Mouse (Mus musculus) layer of hippocampus, postnatal 10 days (tissue): ENCODE measurements at regions not wholly inside any gene's neighbourhood (a gene's known extent, or its start where the extent isn't known, plus 50 kb on each side); places are given as distances from the start of the nearest gene placed in this dataset.

ENCODE experiments used
- DNase-seq, 2 experiments: peaks; one replicate each; pipeline ENCODE4 v3.0.0; 2021; ENCODE audit warnings: low spot score in 2 of 2

DNA sequence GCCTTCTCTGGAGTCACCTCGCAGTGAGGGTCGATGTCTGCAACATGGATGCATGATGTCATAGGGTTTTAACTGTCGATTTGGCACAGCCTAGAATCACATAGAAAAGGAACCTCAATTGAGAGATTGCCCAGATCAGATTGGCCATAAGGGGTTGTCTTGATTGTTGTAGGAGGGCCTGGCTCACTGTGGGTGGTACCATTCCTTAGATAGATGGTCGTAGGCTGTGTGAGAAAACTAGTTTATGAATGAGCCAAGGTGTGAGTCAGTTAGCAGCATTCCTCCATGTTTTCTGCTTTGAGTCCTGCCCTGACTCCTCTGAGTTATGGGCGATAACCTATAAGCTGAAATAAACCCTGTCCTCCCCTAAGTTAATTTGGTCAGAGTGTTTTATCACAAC lies 343.9 kb downstream of the Phkb start:
- no peak for DNase-seq

DNA sequence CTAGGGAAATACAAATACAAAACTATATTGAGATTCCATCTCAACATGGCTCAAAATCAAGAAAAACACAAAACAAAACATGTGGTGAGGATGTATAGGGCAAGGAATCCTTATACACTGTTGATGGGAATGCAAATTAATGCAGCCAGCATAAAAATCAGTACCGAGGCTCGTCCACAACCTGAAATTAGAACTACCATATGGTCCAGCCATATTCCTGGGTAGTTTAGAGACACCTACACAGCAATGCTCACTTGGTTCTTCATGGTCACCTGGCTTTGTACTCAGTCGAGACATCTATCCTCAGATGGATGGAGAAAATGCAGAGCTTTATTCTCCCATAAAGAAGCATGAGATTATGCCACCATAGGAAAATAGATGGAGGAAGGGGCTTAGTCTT lies 340.0 kb downstream of the Phkb start:
- no peak for DNase-seq

DNA sequence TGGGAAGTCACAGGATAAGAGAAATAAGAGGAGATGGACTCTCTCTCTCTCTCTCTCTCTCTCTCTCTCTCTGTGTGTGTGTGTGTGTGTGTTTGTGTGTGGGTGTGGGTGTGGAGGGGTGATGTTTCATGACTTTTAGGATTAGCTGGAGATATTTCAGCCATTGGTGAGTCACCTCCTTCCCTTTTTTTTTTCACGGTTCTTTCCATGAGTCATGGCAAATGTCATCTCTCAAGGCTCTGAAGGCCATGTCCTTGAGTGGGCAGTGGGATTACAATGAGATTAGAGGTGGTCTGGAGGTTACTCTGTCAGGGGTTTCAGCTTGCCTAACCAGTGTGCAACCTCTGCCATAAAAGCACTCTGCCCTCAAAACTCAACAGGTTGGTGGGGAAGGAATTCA lies 329.3 kb downstream of the Phkb start:
- DNase-seq = no peak

DNA sequence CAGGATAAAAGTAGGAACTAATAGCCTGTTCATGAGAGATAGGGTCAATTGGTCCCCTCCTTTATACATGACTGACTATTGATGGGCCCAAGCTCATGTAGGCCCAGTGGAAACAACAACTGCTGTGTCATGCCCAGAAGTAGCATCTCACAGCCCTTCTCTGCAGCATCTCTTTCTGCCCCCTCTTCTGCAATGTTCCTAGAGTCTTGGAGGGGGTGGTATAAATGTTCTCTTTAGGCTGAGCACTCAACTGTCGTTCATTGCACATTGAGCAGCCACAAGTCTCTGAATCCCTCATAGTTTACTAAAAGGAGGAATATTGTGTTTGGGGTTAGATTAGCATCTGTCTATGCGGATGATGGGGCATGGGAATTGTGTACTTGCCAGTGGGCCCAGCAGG lies 324.1 kb downstream of the Phkb start:
- DNase-seq = no peak

DNA sequence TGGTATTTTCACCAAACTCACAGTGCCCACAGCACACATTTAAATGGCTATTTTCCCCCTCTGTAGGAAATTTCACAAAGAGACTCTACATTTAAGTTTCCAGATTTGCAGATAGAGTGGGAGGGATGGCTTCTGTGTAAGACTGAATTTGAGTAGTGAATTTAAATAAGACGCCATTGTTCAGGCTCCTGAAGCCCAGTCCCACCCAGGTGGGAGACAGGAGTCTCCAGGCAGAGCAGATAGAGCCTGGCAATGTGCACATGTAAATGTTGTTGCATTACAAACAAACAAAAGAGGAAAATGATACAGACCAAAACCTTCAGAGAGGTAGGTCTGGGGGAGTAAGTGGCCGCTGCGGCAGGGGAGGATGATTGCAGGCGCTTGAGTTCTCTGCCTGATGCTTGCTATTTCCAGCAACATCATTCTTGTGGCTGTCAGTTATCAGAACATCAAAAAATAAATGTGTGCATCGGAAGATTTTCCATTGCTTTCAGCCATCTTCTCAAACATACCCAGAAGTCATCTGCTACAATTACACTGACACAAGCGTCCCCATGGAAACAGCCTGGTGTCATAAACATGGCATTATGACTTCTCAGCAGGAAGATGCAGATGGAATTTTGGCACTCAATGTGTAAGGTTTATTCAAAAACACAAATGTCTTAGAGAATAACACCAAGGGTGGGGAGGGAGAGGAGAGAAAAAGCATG lies 318.5 kb downstream of the Phkb start:
- DNase-seq = peak in 1 of 2 experiments; percentile 11

DNA sequence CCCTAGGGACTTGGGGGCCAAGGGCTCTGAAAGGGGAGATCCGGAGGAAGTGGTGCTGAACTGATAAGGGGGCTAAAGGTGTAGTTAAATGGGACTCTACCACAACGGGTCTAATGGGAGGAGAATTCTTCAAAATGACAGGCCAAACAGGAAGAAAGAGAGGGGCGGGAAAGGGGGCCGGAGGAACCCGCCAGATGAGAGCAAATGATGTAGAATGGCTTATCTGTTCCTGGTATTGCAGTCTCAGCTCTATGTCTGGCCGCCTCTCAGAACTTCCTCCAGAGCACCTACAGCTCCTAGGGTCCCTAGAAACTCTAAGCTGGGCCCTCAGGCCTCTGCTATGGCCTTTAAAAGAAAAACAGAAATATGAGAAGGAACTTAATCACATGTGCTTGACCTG lies 306.8 kb downstream of the Phkb start:
- no peak for DNase-seq

DNA sequence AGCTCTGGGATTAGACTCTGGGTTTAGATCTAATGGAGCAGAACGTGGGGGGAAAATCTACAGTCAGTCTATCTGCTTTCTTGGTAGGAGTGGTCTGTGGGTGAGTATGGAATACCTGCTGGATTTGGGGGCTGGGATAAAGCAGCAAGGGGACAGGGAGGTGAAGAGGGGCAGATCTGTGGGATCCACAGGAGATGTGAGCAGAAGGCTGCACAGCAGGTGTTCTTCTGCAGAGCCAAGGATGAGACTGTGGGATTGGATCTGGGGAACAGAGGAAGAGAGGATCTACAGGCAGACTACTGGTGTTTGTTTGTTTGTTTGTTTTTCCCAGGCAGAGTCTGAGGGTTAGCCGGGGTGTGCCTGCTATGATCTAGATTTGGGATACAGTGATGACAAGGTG lies 284.5 kb downstream of the Phkb start:
- DNase-seq = no peak

DNA sequence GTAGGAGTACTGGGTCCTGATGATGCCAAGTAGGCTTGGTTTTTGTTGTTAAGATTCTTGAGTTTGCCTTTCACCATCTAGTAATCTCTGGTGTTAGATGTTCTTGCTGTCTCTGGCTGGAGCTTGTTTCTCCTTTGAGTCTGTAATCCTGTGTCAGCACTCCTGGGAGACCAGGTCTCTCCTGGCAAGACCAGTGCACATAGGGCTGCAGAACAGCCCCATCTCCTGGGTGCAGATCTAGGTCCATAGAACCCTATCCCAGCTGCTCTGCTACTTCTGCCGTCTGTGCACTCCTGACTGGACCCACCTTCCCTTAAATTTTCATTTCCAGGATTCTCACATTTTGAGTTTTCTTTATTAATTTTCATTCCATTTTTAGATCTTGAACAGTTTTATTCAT lies 283.9 kb downstream of the Phkb start:
- no peak for DNase-seq
